Mouse (Mus musculus): ENCODE results near the gene Dpep3. TPM values are rescaled to one million over a fixed set of nuclear protein-coding genes. Genes with fewer than 3 reads are reported as not detected.
"Not testable (repeated sequence)": the region's sequence is repeated elsewhere in the genome, so short reads cannot be mapped to it uniquely, and the experiment has no call there.

Dpep3 gene
- polyA plus RNA-seq, 1 experiment from 2014 or later: not detected

DNA sequence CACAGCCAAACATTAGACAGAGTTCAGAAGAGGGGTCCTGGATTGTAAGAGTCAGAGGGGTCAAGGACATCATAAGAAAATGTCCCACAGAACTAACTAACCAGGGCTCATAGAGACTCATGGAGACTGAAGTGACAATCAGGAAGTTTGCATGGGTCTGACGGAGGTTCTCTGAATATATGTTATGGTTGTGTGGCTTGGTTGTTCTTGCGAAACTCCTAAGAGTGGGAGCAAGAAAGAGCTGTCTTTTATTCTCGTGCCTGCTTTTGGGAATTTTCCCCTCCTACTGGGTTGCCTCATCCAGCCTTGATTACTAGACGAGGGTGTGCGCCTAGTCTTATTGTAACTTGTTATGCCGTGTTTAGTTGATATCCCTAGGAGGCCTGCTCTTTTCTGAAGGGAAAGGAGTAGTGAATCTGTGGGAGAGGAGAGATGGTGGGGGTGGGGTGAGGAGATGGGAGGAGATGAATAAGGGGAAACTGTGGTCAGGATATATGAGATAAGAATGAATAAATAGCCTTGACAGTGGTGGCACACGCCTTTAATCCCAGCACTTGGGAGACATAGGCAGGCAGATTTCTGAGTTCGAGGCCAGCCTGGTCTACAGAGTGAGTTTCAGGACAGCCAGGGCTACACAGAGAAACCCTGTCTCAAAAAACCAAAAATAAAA, 25.4 kb upstream of the Dpep3 start:
- Histone ChIP-seq H3K36me3 (peaks cover 2% of the 10 kb centered on the region; the same call in 1 of the 2 replicates), H3K9ac (no peak overlapping the region), H3K4me3 (no peak overlapping the region), H3K27ac (replicated peaks) (no peak overlapping the region), H3K4me1 (replicated peaks) (peaks cover 2% of the 10 kb centered on the region), H3K4me2 (no peak overlapping the region), H3K9me3 (no peaks in the 10 kb centered on the region), H3K27me3 (no peaks in the 10 kb centered on the region)
- ATAC-seq (ENCODE audit: low FRiP score, low read depth): no peak
- 78% methylated on average over 8 of the region's 8 CpGs for WGBS

DNA sequence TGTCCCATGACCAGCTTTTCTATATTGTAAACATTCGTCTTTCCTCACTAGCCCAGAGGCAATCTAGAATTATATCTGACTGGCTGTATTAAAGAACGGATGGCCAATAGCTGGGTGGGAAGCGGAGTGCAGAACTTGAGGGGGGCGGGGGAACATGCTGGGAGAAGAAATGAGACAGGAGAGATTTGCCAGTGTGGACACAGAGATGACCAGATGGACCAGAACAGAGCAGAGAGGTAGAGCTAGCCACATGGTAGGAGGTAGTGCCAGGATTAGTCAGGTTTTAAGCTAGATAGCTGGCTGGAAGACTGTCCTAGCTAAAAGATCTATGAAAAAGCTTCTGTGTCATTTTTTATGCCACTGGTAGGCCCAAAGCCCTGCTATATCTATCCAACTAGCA, 22.7 kb upstream of the Dpep3 start:
- no peak overlapping the region for H3K4me3 ChIP-seq
- no peaks in the 10 kb centered on the region for H3K36me3 ChIP-seq
- no peak overlapping the region for H3K4me2 ChIP-seq
- H3K9me3 ChIP-seq: no peaks in the 10 kb centered on the region
- H3K4me1 ChIP-seq (replicated peaks): no peaks in the 10 kb centered on the region
- WGBS: 86% methylated on average over 4 of the region's 4 CpGs
- H3K27me3 ChIP-seq: no peaks in the 10 kb centered on the region
- no peak overlapping the region for H3K9ac ChIP-seq
- H3K27ac ChIP-seq (replicated peaks): no peak overlapping the region
- no peak for ATAC-seq (ENCODE audit: low FRiP score, low read depth)

DNA sequence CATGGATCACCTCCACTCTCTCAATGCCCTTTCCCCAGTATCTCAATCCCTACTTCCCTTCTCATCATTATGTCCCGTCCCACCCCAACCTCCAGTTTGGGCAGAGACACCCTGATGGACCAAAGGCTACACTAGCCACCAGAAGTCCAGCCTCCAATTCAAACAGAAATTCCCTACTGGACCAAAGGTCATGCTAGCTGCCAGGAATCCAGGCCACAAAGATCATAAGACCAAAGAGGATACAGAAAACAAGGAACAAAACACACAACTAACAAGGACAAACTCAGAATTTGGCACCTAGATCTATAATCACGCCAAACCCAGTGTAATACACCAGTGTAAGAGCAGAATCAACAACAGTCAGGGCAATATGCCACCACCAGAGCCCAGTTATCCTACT, 19.7 kb upstream of the Dpep3 start:
- Histone ChIP-seq H3K27ac (replicated peaks) (no peak overlapping the region), H3K4me2 (no peak overlapping the region), H3K4me1 (replicated peaks) (no peaks in the 10 kb centered on the region), H3K36me3 (no peaks in the 10 kb centered on the region), H3K9me3 (no peaks in the 10 kb centered on the region), H3K9ac (no peak overlapping the region), H3K4me3 (no peak overlapping the region), H3K27me3 (no peaks in the 10 kb centered on the region)
- WGBS: 84% methylated on average over 2 of the region's 2 CpGs
- ATAC-seq (ENCODE audit: low FRiP score, low read depth): no peak

DNA sequence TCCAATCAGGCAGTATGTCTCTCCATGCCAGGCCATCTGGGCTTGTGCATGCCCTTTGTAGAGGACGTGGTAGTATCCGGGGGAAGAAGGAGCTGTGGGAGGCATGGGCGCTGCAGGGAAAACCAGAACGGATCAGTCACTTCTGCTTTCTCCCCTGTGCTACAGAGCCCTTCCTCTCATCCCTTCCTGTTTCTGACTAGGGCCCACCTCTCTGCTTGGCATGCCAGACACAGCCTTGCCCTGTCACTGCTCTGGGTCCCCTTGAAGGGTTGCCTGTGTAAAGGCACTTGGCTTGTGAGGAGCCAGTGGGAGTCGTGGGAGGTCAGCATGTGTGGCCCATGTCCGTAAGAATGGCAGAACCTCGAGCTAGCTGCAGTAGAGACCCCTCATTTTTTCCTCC, 17.1 kb upstream of the Dpep3 start:
- WGBS: 72% methylated on average over 7 of the region's 7 CpGs
- Histone ChIP-seq H3K27me3 (no peaks in the 10 kb centered on the region), H3K36me3 (no peaks in the 10 kb centered on the region), H3K4me1 (replicated peaks) (no peaks in the 10 kb centered on the region), H3K27ac (replicated peaks) (no peak overlapping the region), H3K4me3 (no peak overlapping the region), H3K9ac (no peak overlapping the region), H3K4me2 (no peak overlapping the region), H3K9me3 (no peaks in the 10 kb centered on the region)
- no peak for ATAC-seq (ENCODE audit: low FRiP score, low read depth)

- WGBS: 64% methylated on average over 4 of the region's 4 CpGs
- Histone ChIP-seq H3K9ac (no peak overlapping the region), H3K27me3 (no peaks in the 10 kb centered on the region), H3K36me3 (no peaks in the 10 kb centered on the region), H3K9me3 (no peaks in the 10 kb centered on the region), H3K4me2 (no peak overlapping the region), H3K27ac (replicated peaks) (no peak overlapping the region), H3K4me1 (replicated peaks) (peaks cover 4% of the 10 kb centered on the region; the same call in 1 of the 2 replicates), H3K4me3 (no peak overlapping the region)
- ATAC-seq (ENCODE audit: low FRiP score, low read depth): no peak
Measured at GRCm38 (mm10) chr8:105993226-105993625, 14.0 kb upstream of the Dpep3 start.

DNA sequence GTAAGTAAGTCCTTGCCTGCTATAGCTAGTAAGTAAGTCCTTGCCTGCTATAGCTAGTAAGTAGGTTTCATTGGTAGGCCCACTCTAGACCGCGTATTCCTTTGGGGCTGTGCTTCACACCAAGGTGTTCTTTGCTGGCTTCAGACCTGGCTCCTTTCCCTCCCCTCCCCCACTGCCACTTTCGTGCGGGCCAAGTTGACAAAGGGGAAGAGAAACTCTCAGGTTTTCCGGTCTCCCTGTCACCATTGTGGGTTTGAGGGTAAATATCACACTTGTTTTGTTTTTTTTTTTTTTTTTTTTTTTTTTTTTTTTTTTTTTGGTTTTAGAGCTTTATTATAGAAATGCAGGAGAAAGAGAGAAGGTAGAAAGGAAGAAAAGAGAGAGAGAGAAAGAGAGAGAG, 13.3 kb upstream of the Dpep3 start:
- H3K36me3 ChIP-seq: no peaks in the 10 kb centered on the region
- ATAC-seq (ENCODE audit: low FRiP score, low read depth): no peak
- no peak overlapping the region for H3K4me3 ChIP-seq
- H3K9me3 ChIP-seq: no peaks in the 10 kb centered on the region
- H3K4me2 ChIP-seq: no peak overlapping the region
- H3K9ac ChIP-seq: no peak overlapping the region
- peaks cover 4% of the 10 kb centered on the region; the same call in 1 of the 2 replicates for H3K4me1 ChIP-seq (replicated peaks)
- WGBS: 76% methylated on average over 5 of the region's 5 CpGs
- no peaks in the 10 kb centered on the region for H3K27me3 ChIP-seq
- H3K27ac ChIP-seq (replicated peaks): no peak overlapping the region

DNA sequence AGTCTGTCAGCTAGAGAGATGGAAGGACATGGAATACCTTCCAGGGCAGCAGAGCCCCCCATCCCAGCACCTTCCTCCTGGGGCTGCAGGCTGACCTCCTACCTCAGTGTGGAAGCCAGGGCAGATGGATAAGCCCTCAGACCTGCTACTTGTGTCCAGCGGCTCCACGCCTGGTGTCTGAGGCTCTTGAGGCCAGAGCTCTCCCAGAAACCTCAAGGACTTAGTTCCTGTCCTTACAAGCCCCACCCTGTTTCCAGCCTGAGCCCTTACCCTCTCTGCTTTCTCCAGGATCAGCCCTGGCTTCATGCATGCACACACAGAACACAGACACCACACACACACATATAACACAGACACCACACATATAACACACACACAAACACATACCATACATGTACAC, 12.3 kb upstream of the Dpep3 start:
- H3K4me1 ChIP-seq (replicated peaks): peaks cover 4% of the 10 kb centered on the region; the same call in 1 of the 2 replicates
- no peaks in the 10 kb centered on the region for H3K9me3 ChIP-seq
- no peak overlapping the region for H3K9ac ChIP-seq
- no peak overlapping the region for H3K4me2 ChIP-seq
- H3K27ac ChIP-seq (replicated peaks): no peak overlapping the region
- H3K27me3 ChIP-seq: no peaks in the 10 kb centered on the region
- ATAC-seq (ENCODE audit: low FRiP score, low read depth): no peak
- no peak overlapping the region for H3K4me3 ChIP-seq
- no peaks in the 10 kb centered on the region for H3K36me3 ChIP-seq
- 84% methylated on average over 2 of the region's 2 CpGs for WGBS

DNA sequence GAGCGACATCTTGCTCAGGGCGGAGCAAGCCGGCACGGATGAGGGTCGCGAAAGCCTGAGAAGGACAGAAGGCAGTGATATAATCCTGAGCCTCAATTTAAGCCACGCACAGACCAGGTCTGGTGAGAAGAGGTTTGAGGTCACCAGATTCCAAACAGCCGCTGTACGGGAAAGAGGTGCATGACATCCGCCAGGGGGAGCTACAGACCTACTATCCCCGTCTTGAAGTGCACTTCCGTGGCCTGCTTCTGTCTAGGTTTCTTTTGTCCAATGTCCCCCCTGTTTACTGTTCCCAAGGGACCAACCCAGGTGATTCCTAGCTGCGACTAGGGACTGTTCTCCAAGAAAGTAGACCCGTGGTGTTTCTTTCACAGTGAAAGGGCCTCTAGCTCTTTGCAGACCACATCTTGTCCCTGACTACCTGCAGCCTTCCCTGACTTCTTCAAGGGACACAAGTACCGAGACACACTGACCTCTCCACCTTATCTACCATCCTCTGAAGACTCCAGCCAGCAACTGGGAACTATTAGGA, 11.7 kb upstream of the Dpep3 start, which contains the start of gene Dus2:
Gene Dus2 (plus strand): TSS at position 482 of the 532 bp plus-strand sequence.
- H3K27me3 ChIP-seq: no peaks in the 10 kb centered on the region
- H3K4me2 ChIP-seq: 0 out of 2 replicates have a peak within 1 kb of the TSS, but pooled peaks have one; percentile 21
- H3K4me3 ChIP-seq: no peak within 1 kb of the TSS
- no peak for ATAC-seq (ENCODE audit: low FRiP score, low read depth)
- H3K9ac ChIP-seq: no peak within 1 kb of the TSS
- no peaks in the 10 kb centered on the region for H3K9me3 ChIP-seq
- 11% methylated on average over 15 of the region's 15 CpGs for WGBS
- peaks cover 4% of the 10 kb centered on the region; the same call in 1 of the 2 replicates for H3K4me1 ChIP-seq (replicated peaks)
- H3K27ac ChIP-seq (replicated peaks): no peak within 1 kb of the TSS
- no peaks in the 10 kb centered on the region for H3K36me3 ChIP-seq

DNA sequence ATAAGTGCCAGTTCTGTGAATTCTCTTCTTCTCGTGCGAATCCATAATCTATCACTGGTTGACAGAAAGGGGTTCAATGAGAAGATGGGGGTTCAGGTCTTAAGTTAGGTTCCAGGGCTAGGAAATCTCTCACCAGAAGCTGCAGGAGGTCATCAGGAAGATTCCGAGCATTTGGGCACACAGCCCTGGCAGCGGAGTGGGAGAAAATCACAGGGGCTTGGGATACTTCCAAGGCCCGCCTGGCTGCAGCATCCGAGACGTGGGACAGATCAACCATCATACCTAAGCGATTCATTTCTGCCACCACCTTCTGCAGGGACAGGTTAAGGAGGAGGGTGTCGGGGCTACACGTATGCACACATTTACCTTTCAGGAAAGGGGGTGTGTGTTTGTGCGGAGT, 9.3 kb upstream of the Dpep3 start:
- WGBS: 86% methylated on average over 11 of the region's 11 CpGs
- Histone ChIP-seq H3K27ac (replicated peaks) (no peak overlapping the region), H3K9me3 (no peaks in the 10 kb centered on the region), H3K27me3 (no peaks in the 10 kb centered on the region), H3K4me1 (replicated peaks) (peaks cover 4% of the 10 kb centered on the region; the same call in 1 of the 2 replicates), H3K4me2 (no peak overlapping the region), H3K9ac (no peak overlapping the region), H3K4me3 (no peak overlapping the region), H3K36me3 (no peaks in the 10 kb centered on the region)
- ATAC-seq (ENCODE audit: low FRiP score, low read depth): no peak

GRCm38 (mm10) chr8:105983406-105983805, 4.2 kb upstream of the Dpep3 start:
- not testable (repeated sequence) for ATAC-seq (ENCODE audit: low FRiP score, low read depth); H3K4me1 ChIP-seq (replicated peaks); H3K4me2 ChIP-seq; H3K9ac ChIP-seq; H3K4me3 ChIP-seq; H3K9me3 ChIP-seq; H3K36me3 ChIP-seq; H3K27ac ChIP-seq (replicated peaks); H3K27me3 ChIP-seq
- 83% methylated on average over 11 of the region's 11 CpGs for whole genome bisulfite sequencing

DNA sequence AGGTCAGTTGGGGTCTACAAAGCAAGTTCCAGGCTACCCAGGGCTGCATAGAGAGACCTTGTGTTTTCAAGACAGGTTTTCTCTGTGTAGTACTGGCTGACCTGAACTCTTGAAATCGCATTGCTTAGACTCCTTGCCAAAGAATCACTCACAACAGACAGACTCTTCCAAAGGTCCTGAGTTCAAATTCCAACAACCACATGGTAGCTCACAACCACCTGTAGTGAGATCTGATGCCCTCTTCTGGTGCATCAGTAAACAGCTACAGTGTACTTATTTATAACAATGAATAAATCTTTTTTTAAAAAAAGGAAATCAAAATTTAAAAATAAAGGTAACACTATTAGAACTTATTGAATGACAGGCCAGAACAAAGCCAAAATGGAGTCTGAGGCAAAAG, 1.9 kb upstream of the Dpep3 start:
- no peak for ATAC-seq (ENCODE audit: low FRiP score, low read depth)
- H3K4me1 ChIP-seq (replicated peaks): no peaks in the 10 kb centered on the region
- 100% methylated on average over 1 of the region's 1 CpGs for WGBS
- H3K27me3 ChIP-seq: no peaks in the 10 kb centered on the region
- H3K4me2 ChIP-seq: no peak overlapping the region
- H3K27ac ChIP-seq (replicated peaks): no peak overlapping the region
- no peaks in the 10 kb centered on the region for H3K9me3 ChIP-seq
- no peak overlapping the region for H3K4me3 ChIP-seq
- H3K9ac ChIP-seq: no peak overlapping the region
- no peaks in the 10 kb centered on the region for H3K36me3 ChIP-seq

- 66% methylated on average over 7 of the region's 7 CpGs for WGBS
- H3K27ac ChIP-seq (replicated peaks): no peak overlapping the region
- H3K36me3 ChIP-seq: no peaks in the 10 kb centered on the region
- no peaks in the 10 kb centered on the region for H3K4me1 ChIP-seq (replicated peaks)
- no peak overlapping the region for H3K4me2 ChIP-seq
- no peak for ATAC-seq (ENCODE audit: low FRiP score, low read depth)
- H3K4me3 ChIP-seq: no peak overlapping the region
- H3K9ac ChIP-seq: no peak overlapping the region
- H3K27me3 ChIP-seq: no peaks in the 10 kb centered on the region
- H3K9me3 ChIP-seq: no peaks in the 10 kb centered on the region
Measured at GRCm38 (mm10) chr8:105975363-105975762, 3.9 kb downstream of the Dpep3 start.
